Mouse (Mus musculus) ovary, adult 18-20 months (tissue): ENCODE data around the gene Bod1.

ENCODE experiments used
- DNase-seq: peaks from one replicate; pipeline ENCODE4 v3.0.0; 2022; ENCODE audit warnings: low spot score, mixed read lengths

The Bod1 gene

GRCm38 (mm10) chr11:31671354-31672169, at the start of gene Bod1:
TSS of gene Bod1 (minus strand) at chr11:31671885.
- peak; percentile 91 for DNase-seq

GRCm38 (mm10) chr11:31719090-31719489, 47.4 kb upstream of the Bod1 start:
- DNase-seq = no peak

GRCm38 (mm10) chr11:31717926-31718735, 46.4 kb upstream of the Bod1 start:
- DNase-seq = peak; percentile 25

- peak; percentile 55 for DNase-seq
Measured at GRCm38 (mm10) chr11:31713641-31714121, 42.0 kb upstream of the Bod1 start.

- no peak for DNase-seq
Measured at GRCm38 (mm10) chr11:31713116-31713515, 41.4 kb upstream of the Bod1 start.

GRCm38 (mm10) chr11:31707771-31708170, 36.1 kb upstream of the Bod1 start:
- no peak for DNase-seq

- no peak for DNase-seq
Measured at GRCm38 (mm10) chr11:31703173-31703572, 31.5 kb upstream of the Bod1 start.

GRCm38 (mm10) chr11:31701901-31702300, 30.2 kb upstream of the Bod1 start:
- no peak for DNase-seq

- DNase-seq = no peak
Measured at GRCm38 (mm10) chr11:31699502-31699901, 27.8 kb upstream of the Bod1 start.

- no peak for DNase-seq
Measured at GRCm38 (mm10) chr11:31694801-31695200, 23.1 kb upstream of the Bod1 start.

GRCm38 (mm10) chr11:31694109-31694508, 22.4 kb upstream of the Bod1 start:
- no peak for DNase-seq

- DNase-seq = no peak
Measured at GRCm38 (mm10) chr11:31693322-31693721, 21.6 kb upstream of the Bod1 start.

- DNase-seq = no peak
Measured at GRCm38 (mm10) chr11:31688956-31689355, 17.3 kb upstream of the Bod1 start.

- no peak for DNase-seq
Measured at GRCm38 (mm10) chr11:31684913-31685567, 13.4 kb upstream of the Bod1 start.

GRCm38 (mm10) chr11:31684126-31684525, 12.4 kb upstream of the Bod1 start:
- DNase-seq = no peak

- no peak for DNase-seq
Measured at GRCm38 (mm10) chr11:31679840-31680381, 8.2 kb upstream of the Bod1 start.

- no peak for DNase-seq
Measured at GRCm38 (mm10) chr11:31677309-31677708, 5.6 kb upstream of the Bod1 start.

- DNase-seq = no peak
Measured at GRCm38 (mm10) chr11:31676661-31677252, 5.1 kb upstream of the Bod1 start.

GRCm38 (mm10) chr11:31675430-31675829, 3.7 kb upstream of the Bod1 start:
- DNase-seq = no peak

GRCm38 (mm10) chr11:31672170-31672563, 482 bp upstream of the Bod1 start:
- DNase-seq = no peak

GRCm38 (mm10) chr11:31670468-31670921, 1.2 kb downstream of the Bod1 start:
- no peak for DNase-seq
